Mouse (Mus musculus): ENCODE measurements around the gene Tmeff2. TPM values are rescaled to one million over a fixed set of nuclear protein-coding genes. Genes with fewer than 3 reads are reported as not detected.

Gene Tmeff2
- polyA plus RNA-seq, 1 experiment from 2014 or later = 6.4 TPM

- no peak overlapping the region for H3K4me3 ChIP-seq (replicated peaks)
- WGBS = 87% methylated on average over 1 of the region's 1 CpGs
- H3K9me3 ChIP-seq = no peaks in the 10 kb centered on the region
- H3K9ac ChIP-seq (replicated peaks) = no peak overlapping the region
- no peaks in the 10 kb centered on the region for H3K27me3 ChIP-seq
- no peak for ATAC-seq (ENCODE audit: insufficient number of reproducible peaks, insufficient read depth, low FRiP score, low TSS enrichment, low read depth)
- H3K4me1 ChIP-seq (replicated peaks) = peaks cover 6% of the 10 kb centered on the region; the same call in 1 of the 2 replicates
- H3K4me2 ChIP-seq = no peak overlapping the region
- no peak overlapping the region for H3K27ac ChIP-seq
- no peaks in the 10 kb centered on the region for H3K36me3 ChIP-seq
These were observed 249.4 kb downstream of the Tmeff2 start for GRCm38 (mm10) chr1:51149890-51150289.

- H3K9ac ChIP-seq (replicated peaks) = no peak overlapping the region
- H3K4me3 ChIP-seq (replicated peaks) = no peak overlapping the region
- no peak for ATAC-seq (ENCODE audit: insufficient number of reproducible peaks, insufficient read depth, low FRiP score, low TSS enrichment, low read depth)
These were observed 251.6 kb downstream of the Tmeff2 start for GRCm38 (mm10) chr1:51152017-51152416.

GRCm38 (mm10) chr1:51152856-51153255, 252.4 kb downstream of the Tmeff2 start:
- Histone ChIP-seq H3K4me3 (replicated peaks) (no peak overlapping the region), H3K4me1 (replicated peaks) (peaks cover 6% of the 10 kb centered on the region; the same call in 1 of the 2 replicates), H3K27ac (no peak overlapping the region), H3K27me3 (no peaks in the 10 kb centered on the region), H3K9ac (replicated peaks) (no peak overlapping the region), H3K4me2 (no peak overlapping the region), H3K36me3 (no peaks in the 10 kb centered on the region), H3K9me3 (no peaks in the 10 kb centered on the region)
- ATAC-seq (ENCODE audit: insufficient number of reproducible peaks, insufficient read depth, low FRiP score, low TSS enrichment, low read depth) = no peak
- WGBS = 71% methylated on average over 5 of the region's 5 CpGs

More at GRCm38 (mm10) chr1:51152017-51152416, 251.6 kb downstream of the Tmeff2 start:
- Histone ChIP-seq H3K27ac (no peak overlapping the region), H3K27me3 (no peaks in the 10 kb centered on the region), H3K9me3 (no peaks in the 10 kb centered on the region), H3K4me2 (no peak overlapping the region), H3K36me3 (no peaks in the 10 kb centered on the region), H3K4me1 (replicated peaks) (peaks cover 6% of the 10 kb centered on the region; the same call in 1 of the 2 replicates)
- WGBS = 39% methylated on average over 2 of the region's 2 CpGs

GRCm38 (mm10) chr1:51184276-51184675, 283.8 kb downstream of the Tmeff2 start:
- Histone ChIP-seq H3K27me3 (no peaks in the 10 kb centered on the region), H3K9ac (replicated peaks) (no peak overlapping the region), H3K4me2 (no peak overlapping the region), H3K9me3 (no peaks in the 10 kb centered on the region), H3K27ac (no peak overlapping the region), H3K4me1 (replicated peaks) (no peaks in the 10 kb centered on the region), H3K4me3 (replicated peaks) (no peak overlapping the region), H3K36me3 (no peaks in the 10 kb centered on the region)
- no peak for ATAC-seq (ENCODE audit: insufficient number of reproducible peaks, insufficient read depth, low FRiP score, low TSS enrichment, low read depth)
- WGBS = 85% methylated on average over 2 of the region's 2 CpGs

GRCm38 (mm10) chr1:51189008-51189407, 288.6 kb downstream of the Tmeff2 start:
- H3K36me3 ChIP-seq = no peaks in the 10 kb centered on the region
- 88% methylated on average over 5 of the region's 5 CpGs for WGBS

GRCm38 (mm10) chr1:51191253-51191652, 290.8 kb downstream of the Tmeff2 start:
- Histone ChIP-seq H3K4me3 (replicated peaks) (no peak overlapping the region), H3K36me3 (no peaks in the 10 kb centered on the region), H3K4me2 (no peak overlapping the region), H3K4me1 (replicated peaks) (no peaks in the 10 kb centered on the region), H3K9ac (replicated peaks) (no peak overlapping the region), H3K9me3 (no peaks in the 10 kb centered on the region), H3K27me3 (no peaks in the 10 kb centered on the region), H3K27ac (no peak overlapping the region)
- no peak for ATAC-seq (ENCODE audit: insufficient number of reproducible peaks, insufficient read depth, low FRiP score, low TSS enrichment, low read depth)

More at GRCm38 (mm10) chr1:51189008-51189407, 288.6 kb downstream of the Tmeff2 start:
- no peaks in the 10 kb centered on the region for H3K27me3 ChIP-seq
- H3K9me3 ChIP-seq = no peaks in the 10 kb centered on the region
- no peak overlapping the region for H3K9ac ChIP-seq (replicated peaks)
- no peak overlapping the region for H3K27ac ChIP-seq
- H3K4me1 ChIP-seq (replicated peaks) = no peaks in the 10 kb centered on the region
- no peak overlapping the region for H3K4me3 ChIP-seq (replicated peaks)
- no peak for ATAC-seq (ENCODE audit: insufficient number of reproducible peaks, insufficient read depth, low FRiP score, low TSS enrichment, low read depth)
- H3K4me2 ChIP-seq = no peak overlapping the region

GRCm38 (mm10) chr1:51191872-51192613, 291.6 kb downstream of the Tmeff2 start:
- Histone ChIP-seq H3K36me3 (no peaks in the 10 kb centered on the region), H3K9me3 (no peaks in the 10 kb centered on the region), H3K4me1 (replicated peaks) (no peaks in the 10 kb centered on the region), H3K4me2 (no peak overlapping the region), H3K9ac (replicated peaks) (no peak overlapping the region), H3K4me3 (replicated peaks) (no peak overlapping the region), H3K27ac (no peak overlapping the region), H3K27me3 (no peaks in the 10 kb centered on the region)
- WGBS = 63% methylated on average over 6 of the region's 6 CpGs
- no peak for ATAC-seq (ENCODE audit: insufficient number of reproducible peaks, insufficient read depth, low FRiP score, low TSS enrichment, low read depth)

GRCm38 (mm10) chr1:51199088-51199830, 298.8 kb downstream of the Tmeff2 start:
- no peaks in the 10 kb centered on the region for H3K36me3 ChIP-seq
- no peaks in the 10 kb centered on the region for H3K4me1 ChIP-seq (replicated peaks)
- no peak overlapping the region for H3K9ac ChIP-seq (replicated peaks)
- H3K27ac ChIP-seq = no peak overlapping the region
- H3K4me2 ChIP-seq = no peak overlapping the region
- ATAC-seq (ENCODE audit: insufficient number of reproducible peaks, insufficient read depth, low FRiP score, low TSS enrichment, low read depth) = no peak
- 86% methylated on average over 11 of the region's 11 CpGs for WGBS
- H3K27me3 ChIP-seq = no peaks in the 10 kb centered on the region
- H3K4me3 ChIP-seq (replicated peaks) = no peak overlapping the region
- no peaks in the 10 kb centered on the region for H3K9me3 ChIP-seq

GRCm38 (mm10) chr1:51199954-51200353, 299.5 kb downstream of the Tmeff2 start:
- Histone ChIP-seq H3K4me3 (replicated peaks) (no peak overlapping the region), H3K4me2 (no peak overlapping the region), H3K4me1 (replicated peaks) (no peaks in the 10 kb centered on the region), H3K36me3 (no peaks in the 10 kb centered on the region), H3K9me3 (no peaks in the 10 kb centered on the region), H3K9ac (replicated peaks) (no peak overlapping the region), H3K27ac (no peak overlapping the region), H3K27me3 (no peaks in the 10 kb centered on the region)
- WGBS = 96% methylated on average over 3 of the region's 3 CpGs
- ATAC-seq (ENCODE audit: insufficient number of reproducible peaks, insufficient read depth, low FRiP score, low TSS enrichment, low read depth) = no peak

GRCm38 (mm10) chr1:51215631-51216030, 315.2 kb downstream of the Tmeff2 start:
- H3K27ac ChIP-seq = no peak overlapping the region
- no peaks in the 10 kb centered on the region for H3K9me3 ChIP-seq
- 89% methylated on average over 3 of the region's 3 CpGs for whole genome bisulfite sequencing
- no peaks in the 10 kb centered on the region for H3K36me3 ChIP-seq
- H3K4me3 ChIP-seq (replicated peaks) = no peak overlapping the region
- no peak for ATAC-seq (ENCODE audit: insufficient number of reproducible peaks, insufficient read depth, low FRiP score, low TSS enrichment, low read depth)
- H3K27me3 ChIP-seq = no peaks in the 10 kb centered on the region
- H3K9ac ChIP-seq (replicated peaks) = no peak overlapping the region
- no peaks in the 10 kb centered on the region for H3K4me1 ChIP-seq (replicated peaks)
- H3K4me2 ChIP-seq = no peak overlapping the region

GRCm38 (mm10) chr1:51216292-51217050, 316.0 kb downstream of the Tmeff2 start:
- Histone ChIP-seq H3K27me3 (no peaks in the 10 kb centered on the region), H3K36me3 (no peaks in the 10 kb centered on the region), H3K9ac (replicated peaks) (no peak overlapping the region), H3K4me1 (replicated peaks) (no peaks in the 10 kb centered on the region), H3K4me3 (replicated peaks) (no peak overlapping the region), H3K9me3 (no peaks in the 10 kb centered on the region), H3K27ac (no peak overlapping the region), H3K4me2 (no peak overlapping the region)
- no peak for ATAC-seq (ENCODE audit: insufficient number of reproducible peaks, insufficient read depth, low FRiP score, low TSS enrichment, low read depth)
- WGBS = 71% methylated on average over 5 of the region's 5 CpGs

Data from limb, embryonic 12.5 days (tissue).